Mouse (Mus musculus): ENCODE results near the gene Gins2.

Gins2 gene

GRCm38 (mm10) chr8:120602672-120603071 is 13.6 kb upstream of the Gins2 start:
- DNase-seq (ENCODE audit: low spot score in 2 of 2) = no peak

DNA sequence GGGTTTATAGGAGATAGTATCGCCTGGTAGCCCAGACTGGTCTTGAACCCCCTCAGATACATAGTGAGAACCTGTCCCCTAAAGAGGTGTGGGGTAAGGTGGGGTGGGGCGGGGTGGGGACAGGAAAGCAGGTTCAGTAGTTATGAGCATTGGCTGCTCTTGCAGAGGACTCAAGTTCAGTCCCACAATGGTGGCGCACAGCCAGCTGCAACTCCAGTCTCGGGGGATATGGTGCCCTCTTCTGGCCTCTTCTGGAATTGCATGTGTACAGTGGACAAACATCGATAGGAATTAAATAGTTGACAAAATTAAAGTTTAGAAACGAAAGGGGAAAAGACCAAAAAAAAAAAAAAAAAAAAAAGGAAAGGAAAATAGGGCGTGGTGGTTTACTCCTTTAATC is 10.4 kb upstream of the Gins2 start:
- peak; percentile 52 to 78 for DNase-seq (ENCODE audit: low spot score in 2 of 2)

GRCm38 (mm10) chr8:120598579-120598978 is 9.5 kb upstream of the Gins2 start:
- DNase-seq (ENCODE audit: low spot score in 2 of 2) = peak in 1 of 2 experiments; percentile 28

DNA sequence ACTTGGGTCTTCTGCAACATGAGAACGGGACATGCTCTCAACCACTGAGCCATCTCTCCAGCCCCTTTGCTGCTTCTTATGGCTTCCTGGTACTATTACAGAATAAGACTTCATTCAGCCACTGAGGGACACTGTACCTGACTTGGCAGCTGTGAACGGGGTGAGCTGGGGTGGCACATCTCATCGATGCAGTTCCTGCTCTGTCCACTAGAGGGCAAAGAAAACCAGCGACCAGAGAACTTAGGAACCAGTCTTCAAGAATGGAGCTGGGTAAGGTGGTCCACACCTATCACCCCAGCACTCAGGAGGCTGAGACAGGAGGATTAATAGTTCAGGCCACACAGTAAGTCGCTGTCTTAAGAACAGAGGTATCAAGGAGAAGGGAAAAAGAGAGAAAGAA is 6.9 kb upstream of the Gins2 start:
- DNase-seq (ENCODE audit: low spot score in 2 of 2) = peak in 1 of 2 experiments; percentile 35

- DNase-seq (ENCODE audit: low spot score in 2 of 2) = no peak
Measured at GRCm38 (mm10) chr8:120594571-120594970, 5.5 kb upstream of the Gins2 start.

DNA sequence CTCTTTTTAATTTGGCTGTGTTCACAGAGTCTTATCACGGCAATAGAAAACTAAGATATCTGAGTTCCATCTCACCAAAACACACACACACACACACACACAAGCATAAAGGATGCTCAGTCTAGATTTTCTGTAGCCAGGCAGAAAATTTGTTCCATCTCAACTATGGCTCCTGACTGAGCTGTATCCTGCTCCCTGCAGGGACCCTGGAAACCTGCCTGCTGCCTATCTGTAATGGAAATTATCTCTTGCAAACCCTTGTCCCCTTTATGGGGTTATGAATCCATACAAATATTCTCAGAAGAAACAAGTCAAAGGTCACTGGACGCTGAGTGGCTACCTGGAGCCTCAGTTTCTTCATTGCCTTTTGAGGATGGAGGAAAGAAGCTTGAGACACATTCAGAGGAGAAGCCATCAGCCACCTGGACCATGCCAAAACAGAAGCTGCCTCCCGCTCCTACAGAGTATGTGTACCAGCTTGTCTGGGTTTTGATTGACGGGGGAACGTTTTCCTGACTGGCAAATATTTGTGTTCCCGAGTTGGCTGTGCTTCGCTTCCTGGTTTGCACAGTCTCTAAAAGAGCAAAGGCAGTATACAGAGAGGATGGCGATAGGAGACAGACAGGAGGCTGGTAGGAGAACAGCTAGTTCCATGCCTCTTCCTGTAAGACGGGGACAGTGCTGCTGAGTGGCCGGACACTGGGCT is 2.6 kb upstream of the Gins2 start:
- DNase-seq (ENCODE audit: low spot score in 2 of 2) = no peak

- DNase-seq (ENCODE audit: low spot score in 2 of 2) = peak; percentile 53 to 70
Measured at GRCm38 (mm10) chr8:120589921-120590320, 817 bp upstream of the Gins2 start.

DNA sequence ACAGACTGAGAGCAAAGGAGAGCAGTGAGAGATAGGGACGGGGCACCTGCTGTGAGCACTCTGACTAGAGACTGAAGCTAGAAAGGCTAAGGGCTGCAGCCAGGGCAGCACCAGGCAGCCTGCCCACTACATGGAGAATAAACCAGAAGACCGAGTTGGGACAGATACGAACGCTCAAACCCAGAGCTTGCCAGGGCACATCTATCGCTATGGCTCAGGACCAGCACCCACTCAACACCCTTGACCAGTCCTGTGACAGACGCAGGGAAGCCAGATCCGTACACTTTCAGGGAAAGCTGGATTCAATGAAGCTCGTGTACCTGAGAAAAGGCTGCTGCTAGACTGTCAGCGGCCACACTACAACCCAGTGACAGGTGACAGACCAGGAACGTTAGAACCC is 3.6 kb downstream of the Gins2 start:
- peak; percentile 34 to 62 for DNase-seq (ENCODE audit: low spot score in 2 of 2)

DNA sequence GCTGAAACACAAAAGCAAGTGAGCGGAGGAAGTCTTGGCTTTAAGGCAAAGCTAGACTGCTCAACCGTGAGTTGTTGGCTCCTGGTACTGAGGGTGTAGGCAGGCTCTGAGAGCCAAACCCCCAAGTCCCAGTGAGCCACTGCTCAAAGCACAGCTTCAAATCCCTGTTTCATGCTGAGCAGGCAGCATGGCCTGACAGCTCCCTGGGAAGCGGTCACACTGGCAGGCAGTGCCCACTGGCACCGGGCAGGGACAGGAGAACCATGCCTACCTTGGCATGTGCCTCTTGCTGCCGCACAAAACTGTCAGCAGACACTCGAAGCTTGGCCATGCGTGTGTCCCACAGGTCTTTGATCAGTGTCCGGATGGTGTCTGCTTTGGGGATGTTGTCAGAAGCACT is 7.3 kb downstream of the Gins2 start:
- peak; percentile 68 to 72 for DNase-seq (ENCODE audit: low spot score in 2 of 2)

- no peak for DNase-seq (ENCODE audit: low spot score in 2 of 2)
Measured at GRCm38 (mm10) chr8:120581329-120581728, 7.8 kb downstream of the Gins2 start.

DNA sequence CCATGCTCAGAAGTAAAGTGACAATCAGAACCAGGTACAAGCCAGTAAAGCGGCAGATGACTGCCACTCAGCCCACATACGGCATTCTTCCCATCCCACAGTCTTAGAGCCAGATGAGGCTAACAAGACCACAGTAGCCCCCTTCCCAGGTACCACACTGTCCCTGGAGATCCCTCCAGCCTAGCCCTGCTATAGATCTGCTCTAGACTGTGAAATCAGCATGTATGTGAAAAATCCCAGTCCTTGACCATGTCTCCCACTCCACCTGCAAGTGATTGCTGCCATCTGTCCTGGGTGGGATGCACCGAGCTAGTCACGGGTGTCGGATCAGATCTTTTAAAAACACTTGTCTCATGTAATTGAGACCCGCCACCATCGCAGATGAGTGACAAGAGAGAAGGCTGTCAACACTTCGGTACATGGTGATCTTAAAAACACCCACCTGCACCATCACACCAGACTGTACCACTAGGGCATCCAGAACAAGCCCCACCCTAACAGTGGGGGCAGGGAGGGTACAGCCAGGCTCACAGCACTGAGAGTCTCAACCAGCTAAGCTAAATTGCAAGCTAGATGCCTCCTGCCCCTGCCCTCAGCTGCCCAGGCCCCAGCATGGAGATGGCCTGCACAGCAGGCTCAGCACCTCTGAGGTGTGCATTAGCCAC is 8.6 kb downstream of the Gins2 start:
- no peak for DNase-seq (ENCODE audit: low spot score in 2 of 2)

DNA sequence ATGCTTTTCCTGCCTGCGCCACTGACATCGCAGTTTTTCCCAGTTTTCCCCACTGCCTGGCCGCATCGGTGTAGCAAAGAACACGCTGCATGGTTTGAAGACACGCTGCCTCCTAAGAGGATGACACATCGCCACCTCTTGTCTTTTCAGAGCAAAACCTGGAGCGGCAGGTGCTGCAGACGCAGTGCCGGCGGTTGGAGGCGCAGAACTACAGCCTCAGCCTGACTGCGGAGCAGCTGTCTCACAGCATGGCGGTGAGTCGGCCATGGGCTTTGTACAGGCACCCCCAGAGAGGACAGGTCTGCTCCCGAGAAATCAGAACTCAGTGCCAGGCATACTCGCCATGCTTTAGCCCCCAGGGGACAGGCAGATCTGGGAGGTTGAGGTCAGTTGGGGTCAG is 11.3 kb downstream of the Gins2 start:
- DNase-seq (ENCODE audit: low spot score in 2 of 2) = no peak

- no peak for DNase-seq (ENCODE audit: low spot score in 2 of 2)
Measured at GRCm38 (mm10) chr8:120575801-120576200, 13.3 kb downstream of the Gins2 start.

DNA sequence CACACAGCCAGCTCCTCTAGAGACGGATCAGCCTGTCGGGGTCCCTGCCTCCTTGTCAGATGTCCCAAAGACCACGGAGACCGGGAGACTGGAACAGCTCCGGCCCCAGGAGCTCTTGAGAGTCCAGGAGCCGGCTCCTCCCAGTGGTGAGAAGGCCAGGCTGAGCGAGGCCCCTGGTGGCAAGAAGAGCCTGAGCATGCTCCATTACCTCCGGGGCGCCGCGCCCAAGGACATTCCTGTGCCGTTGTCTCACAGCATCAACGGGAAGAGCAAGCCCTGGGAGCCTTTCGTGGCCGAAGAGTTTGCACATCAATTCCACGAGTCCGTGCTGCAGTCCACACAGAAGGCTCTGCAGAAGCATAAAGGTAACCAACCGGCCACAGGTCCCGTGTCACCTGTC is 14.2 kb downstream of the Gins2 start:
- no peak for DNase-seq (ENCODE audit: low spot score in 2 of 2)

- no peak for DNase-seq (ENCODE audit: low spot score in 2 of 2)
Measured at GRCm38 (mm10) chr8:120573866-120574265, 15.2 kb downstream of the Gins2 start.

DNA sequence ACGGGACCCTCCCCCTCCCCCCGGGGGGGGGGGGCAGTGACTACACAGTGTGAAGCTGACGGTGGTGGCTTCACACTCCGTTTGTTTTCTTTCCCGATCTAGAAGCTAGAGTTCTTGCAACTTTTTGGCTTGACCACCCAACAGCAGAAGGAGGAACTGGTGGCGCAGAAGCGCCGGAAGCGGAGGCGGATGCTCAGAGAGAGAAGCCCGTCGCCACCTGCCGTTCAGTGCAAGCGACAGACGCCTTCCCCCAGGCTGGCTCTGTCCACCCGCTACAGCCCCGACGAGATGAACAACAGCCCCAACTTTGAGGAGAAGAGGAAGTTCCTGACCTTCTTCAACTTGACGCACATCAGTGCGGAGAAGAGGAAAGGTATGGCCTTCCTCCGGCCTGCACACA is 16.6 kb downstream of the Gins2 start:
- DNase-seq (ENCODE audit: low spot score in 2 of 2) = no peak

DNA sequence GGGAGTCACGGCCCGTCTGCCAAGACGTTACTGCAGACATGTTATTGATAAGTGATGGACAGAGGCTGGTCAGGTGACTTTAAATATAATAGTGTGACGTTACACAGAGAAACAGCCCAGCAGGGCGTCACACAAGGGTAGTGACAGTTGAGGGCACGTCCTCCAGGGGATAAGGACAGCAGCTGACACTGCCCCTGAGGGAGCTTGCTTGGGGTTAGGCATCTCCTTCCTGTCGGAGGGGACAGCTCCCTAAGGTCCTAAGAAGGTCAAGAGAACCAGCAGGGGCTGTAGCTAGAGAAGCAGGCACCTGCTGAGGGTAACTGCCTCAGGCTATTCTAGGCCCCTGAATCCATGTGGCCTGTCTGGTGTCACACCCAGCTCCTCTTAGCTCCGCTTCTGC is 17.5 kb downstream of the Gins2 start:
- no peak for DNase-seq (ENCODE audit: low spot score in 2 of 2)

DNA sequence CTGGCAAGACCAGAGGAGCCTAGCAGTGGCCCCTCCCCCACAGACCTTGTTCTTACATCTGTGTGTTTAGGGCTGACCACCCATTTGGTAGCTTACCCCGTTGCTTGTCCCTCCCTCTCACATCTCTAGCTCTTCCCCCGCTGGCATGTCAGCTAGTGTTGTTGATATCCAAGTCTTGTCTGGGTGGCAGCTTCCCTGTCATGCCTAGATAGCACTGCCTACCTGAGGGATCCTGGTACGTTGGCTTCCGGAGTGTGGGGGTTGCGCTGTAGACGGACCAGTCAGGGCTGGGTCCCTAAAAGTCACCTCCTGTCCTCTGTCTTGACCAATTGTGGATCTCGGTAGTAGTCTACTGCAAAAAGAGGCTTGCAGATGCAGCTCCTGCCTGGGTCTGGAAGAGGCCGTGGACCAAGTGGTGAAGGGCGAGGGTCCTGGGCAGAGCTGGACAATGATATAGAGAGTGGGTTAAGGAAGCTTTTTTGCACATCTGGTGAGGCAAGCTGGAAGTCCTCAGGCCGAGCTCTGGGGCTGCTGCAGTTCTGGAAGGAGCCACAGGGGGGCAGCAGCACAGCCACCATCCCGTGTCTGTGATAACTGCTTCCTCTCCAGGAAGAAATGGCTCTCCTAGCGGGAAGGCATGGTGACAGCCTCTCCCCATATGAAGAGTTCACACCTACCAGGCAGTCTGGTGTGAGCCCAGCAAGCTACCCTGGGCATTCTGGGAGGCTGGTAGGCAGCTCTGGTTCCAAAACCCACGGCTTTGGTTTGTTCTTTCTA is 19.0 kb downstream of the Gins2 start:
- DNase-seq (ENCODE audit: low spot score in 2 of 2) = peak in 1 of 2 experiments; percentile 73

- no peak for DNase-seq (ENCODE audit: low spot score in 2 of 2)
Measured at GRCm38 (mm10) chr8:120569123-120569522, 20.0 kb downstream of the Gins2 start.

DNA sequence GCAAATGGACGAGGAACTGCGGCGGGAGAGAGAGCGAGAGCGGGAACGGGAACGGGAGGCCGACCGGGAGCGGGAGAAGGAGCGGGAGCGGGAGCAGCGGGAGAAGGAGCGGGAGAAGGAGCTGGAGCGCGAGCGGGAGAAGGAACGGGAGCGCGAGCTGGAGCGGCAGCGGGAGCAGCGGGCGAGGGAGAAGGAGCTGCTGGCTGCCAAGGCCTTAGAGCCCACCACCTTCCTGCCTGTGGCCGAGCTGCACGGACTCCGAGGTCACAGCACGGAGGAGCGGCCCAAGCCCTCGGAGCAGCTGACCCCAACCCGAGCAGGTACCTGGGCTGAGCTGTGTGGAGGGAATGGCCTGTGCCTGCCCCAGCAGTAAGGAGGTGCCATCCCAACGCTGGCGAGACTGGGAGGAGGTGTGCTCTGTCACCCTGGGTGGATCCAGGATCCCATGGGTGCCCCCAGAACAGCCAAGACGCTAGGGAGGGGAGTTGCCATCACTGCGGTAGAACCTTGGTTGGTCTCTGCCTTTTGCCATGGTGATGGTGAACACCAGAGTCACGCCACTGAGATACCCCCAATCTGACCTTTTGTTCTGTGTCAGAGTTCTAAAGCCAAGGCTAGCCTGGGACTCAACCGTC is 20.8 kb downstream of the Gins2 start:
- no peak for DNase-seq (ENCODE audit: low spot score in 2 of 2)

GRCm38 (mm10) chr8:120567731-120568130 is 21.4 kb downstream of the Gins2 start:
- no peak for DNase-seq (ENCODE audit: low spot score in 2 of 2)

- no peak for DNase-seq (ENCODE audit: low spot score in 2 of 2)
Measured at GRCm38 (mm10) chr8:120566681-120567080, 22.4 kb downstream of the Gins2 start.
